Mouse (Mus musculus) neural tube, embryonic 14.5 days (tissue): ENCODE data around the gene Calml4. TPM values are rescaled to one million over a fixed set of nuclear protein-coding genes. Genes with fewer than 3 reads are reported as not detected.
A peak's percentile ranks its signal among the peaks of the same experiment; 100 is the strongest.
"Not testable (repeated sequence)": the region's sequence is repeated elsewhere in the genome, so short reads cannot be mapped to it uniquely, and the experiment has no call there.

Experiments
- ATAC-seq: fragments of 200-750 bp; cut with Nextera tagmentation; 2 replicates; pipeline ENCODE4 v1.8.0; 2017; ENCODE audit warnings: low read depth, mild to moderate bottlenecking, moderate TSS enrichment, moderate library complexity
- H3K27ac ChIP-seq: fragments of 300-500 bp; sonication (generic); 2 replicates; pipeline ENCODE4 v1.5.1; 2014; ENCODE audit warnings: low read depth, mild to moderate bottlenecking, control low read depth, low read length, moderate library complexity, mixed read lengths
- H3K27me3 ChIP-seq: fragments of 300-500 bp; sonication (generic); 2 replicates; pipeline ENCODE4 v1.6.1; 2014; ENCODE audit warnings: low read length; ENCODE audit not compliant: control insufficient read depth, insufficient read depth
- H3K36me3 ChIP-seq: fragments of 300-500 bp; sonication (generic); 2 replicates; pipeline ENCODE4 v1.6.1; 2014; ENCODE audit warnings: low read length, mixed read lengths; ENCODE audit not compliant: control insufficient read depth, insufficient read depth
- H3K4me1 ChIP-seq: fragments of 300-500 bp; sonication (generic); 2 replicates; pipeline ENCODE4 v1.6.1; 2014; ENCODE audit warnings: low read length; ENCODE audit not compliant: control insufficient read depth, insufficient read depth
- H3K4me2 ChIP-seq: fragments of 300-500 bp; sonication (generic); 2 replicates; pipeline ENCODE4 v1.6.1; 2014; ENCODE audit warnings: mild to moderate bottlenecking, low read depth, low read length, control low read depth
- H3K4me3 ChIP-seq: fragments of 300-500 bp; sonication (generic); 2 replicates; pipeline ENCODE4 v1.5.1; 2014; ENCODE audit warnings: low read depth, low read length, control low read depth, mixed read lengths
- H3K9ac ChIP-seq: fragments of 300-500 bp; sonication (generic); replicated peaks from 2 replicates; pipeline ENCODE4 v1.6.1; 2014; ENCODE audit warnings: low read depth, mild to moderate bottlenecking, control low read depth, low read length, mixed read lengths
- H3K9me3 ChIP-seq: fragments of 300-500 bp; sonication (generic); 2 replicates; pipeline ENCODE4 v1.6.1; 2016; ENCODE audit warnings: low read length; ENCODE audit not compliant: control insufficient read depth
- WGBS: fragments of 180-500 bp; shearing (Covaris S2); extraction: QIAGEN DNeasy Blood & Tissue Kit; methylation state at CpG from one replicate; pipeline ENCODE4 v1.1.7; 2014; 5-methylcytosine and 5-hydroxymethylcytosine counted together
- polyA plus RNA-seq: library from polyadenylated mRNA; unstranded; fragments of >200 nt; fragmentation: Nextera tagmentation; extraction: Ambion mirVana; gene quantifications from 2 replicates; pipeline ENCODE4 v1.2.1, GENCODE M21; 2014

The Calml4 gene
- polyA plus RNA-seq, 1 experiment from 2014 or later, result 7.5 TPM

GRCm38 (mm10) chr9:62843356-62844024 lies 14.4 kb upstream of the Calml4 start:
- ATAC-seq, result no peak
- H3K4me1 ChIP-seq, result peaks cover 5% of the 10 kb centered on the region; the same call in 1 of the 2 replicates
- H3K9ac ChIP-seq, result no peak overlapping the region
- H3K4me2 ChIP-seq, result no peak overlapping the region
- no peaks in the 10 kb centered on the region for H3K9me3 ChIP-seq
- H3K36me3 ChIP-seq, result no peaks in the 10 kb centered on the region
- WGBS, result 84% methylated on average over 10 of the region's 10 CpGs
- no peaks in the 10 kb centered on the region for H3K27me3 ChIP-seq
- no peak overlapping the region for H3K27ac ChIP-seq
- no peak overlapping the region for H3K4me3 ChIP-seq

- H3K4me1 ChIP-seq, result no peaks in the 10 kb centered on the region
- H3K27ac ChIP-seq, result no peak overlapping the region
- no peaks in the 10 kb centered on the region for H3K36me3 ChIP-seq
- H3K9ac ChIP-seq, result no peak overlapping the region
- WGBS, result 94% methylated on average over 5 of the region's 5 CpGs
- H3K4me2 ChIP-seq, result no peak overlapping the region
- no peaks in the 10 kb centered on the region for H3K9me3 ChIP-seq
- H3K4me3 ChIP-seq, result no peak overlapping the region
- no peak for ATAC-seq
- H3K27me3 ChIP-seq, result no peaks in the 10 kb centered on the region
These were observed 13.4 kb upstream of the Calml4 start for GRCm38 (mm10) chr9:62844461-62844860.

GRCm38 (mm10) chr9:62847694-62848093 lies 10.2 kb upstream of the Calml4 start:
- peak; percentile 38; the same call in 1 of the 2 replicates for ATAC-seq
- no peaks in the 10 kb centered on the region for H3K36me3 ChIP-seq
- no peaks in the 10 kb centered on the region for H3K27me3 ChIP-seq
- H3K4me1 ChIP-seq, result no peaks in the 10 kb centered on the region
- no peak overlapping the region for H3K4me2 ChIP-seq
- H3K9me3 ChIP-seq, result no peaks in the 10 kb centered on the region
- WGBS, result 0% methylated on average over 3 of the region's 3 CpGs
- H3K4me3 ChIP-seq, result no peak overlapping the region
- no peak overlapping the region for H3K9ac ChIP-seq
- H3K27ac ChIP-seq, result no peak overlapping the region

GRCm38 (mm10) chr9:62848641-62849040 lies 9.2 kb upstream of the Calml4 start:
- Histone ChIP-seq H3K27ac (no peak overlapping the region), H3K4me3 (no peak overlapping the region), H3K9me3 (no peaks in the 10 kb centered on the region), H3K36me3 (no peaks in the 10 kb centered on the region), H3K27me3 (no peaks in the 10 kb centered on the region), H3K4me2 (no peak overlapping the region), H3K4me1 (no peaks in the 10 kb centered on the region), H3K9ac (no peak overlapping the region)
- 89% methylated on average over 3 of the region's 3 CpGs for WGBS
- ATAC-seq, result peak; percentile 21; the same call in 1 of the 2 replicates

GRCm38 (mm10) chr9:62851571-62851970 lies 6.3 kb upstream of the Calml4 start:
- ATAC-seq, result no peak
- Histone ChIP-seq H3K4me3 (no peak overlapping the region), H3K4me1 (no peaks in the 10 kb centered on the region), H3K4me2 (no peak overlapping the region), H3K27me3 (no peaks in the 10 kb centered on the region), H3K27ac (no peak overlapping the region), H3K9ac (no peak overlapping the region), H3K9me3 (no peaks in the 10 kb centered on the region), H3K36me3 (no peaks in the 10 kb centered on the region)
- WGBS, result 53% methylated on average over 2 of the region's 2 CpGs

GRCm38 (mm10) chr9:62854483-62854882 lies 3.4 kb upstream of the Calml4 start:
- H3K36me3 ChIP-seq, result no peaks in the 10 kb centered on the region
- no peak for ATAC-seq
- peaks cover 14% of the 10 kb centered on the region for H3K4me1 ChIP-seq
- no peak overlapping the region for H3K4me3 ChIP-seq
- no peak overlapping the region for H3K9ac ChIP-seq
- H3K9me3 ChIP-seq, result no peaks in the 10 kb centered on the region
- no peak overlapping the region for H3K27ac ChIP-seq
- no peak overlapping the region for H3K4me2 ChIP-seq
- H3K27me3 ChIP-seq, result no peaks in the 10 kb centered on the region
- 52% methylated on average over 4 of the region's 4 CpGs for WGBS

GRCm38 (mm10) chr9:62857216-62857615 lies 664 bp upstream of the Calml4 start:
- H3K4me1 ChIP-seq, result peaks cover 14% of the 10 kb centered on the region
- no peak overlapping the region for H3K27ac ChIP-seq
- no peaks in the 10 kb centered on the region for H3K9me3 ChIP-seq
- H3K9ac ChIP-seq, result no peak overlapping the region
- no peaks in the 10 kb centered on the region for H3K36me3 ChIP-seq
- ATAC-seq, result no peak
- no peak overlapping the region for H3K4me3 ChIP-seq
- no peaks in the 10 kb centered on the region for H3K27me3 ChIP-seq
- WGBS, result 87% methylated on average over 9 of the region's 9 CpGs
- no peak overlapping the region for H3K4me2 ChIP-seq

GRCm38 (mm10) chr9:62858266-62859019 lies 563 bp downstream of the Calml4 start:
- 33% methylated on average over 8 of the region's 8 CpGs for WGBS
- Histone ChIP-seq H3K36me3 (no peaks in the 10 kb centered on the region), H3K27me3 (no peaks in the 10 kb centered on the region), H3K4me2 (peak overlapping the region; percentile 11; the same call in 1 of the 2 replicates), H3K27ac (peak overlapping the region; percentile 45), H3K9ac (0 out of 2 replicates have a peak overlapping the region, but pooled peaks have one; percentile 11), H3K4me3 (no peak overlapping the region), H3K4me1 (peaks cover 14% of the 10 kb centered on the region), H3K9me3 (no peaks in the 10 kb centered on the region)
- no peak; the same call in 1 of the 2 replicates for ATAC-seq

- H3K27me3 ChIP-seq, H3K9me3 ChIP-seq, H3K4me3 ChIP-seq, H3K9ac ChIP-seq, H3K36me3 ChIP-seq, H3K4me2 ChIP-seq, ATAC-seq, H3K27ac ChIP-seq: not testable (repeated sequence)
- WGBS, result 62% methylated on average over 6 of the region's 7 CpGs
- H3K4me1 ChIP-seq, result peaks cover 14% of the 10 kb centered on the region
These were observed 2.2 kb downstream of the Calml4 start for GRCm38 (mm10) chr9:62860102-62860501.
